Mouse (Mus musculus) heart, postnatal 0 days (tissue): Measurements from ENCODE around the gene Clcnka. TPM values are rescaled to one million over a fixed set of nuclear protein-coding genes. Genes with fewer than 3 reads are reported as not detected.
A peak's percentile ranks its signal among the peaks of the same experiment; 100 is the strongest.

ENCODE experiments used
- ATAC-seq: fragments of 200-750 bp; cut with Nextera tagmentation; 2 replicates; pipeline ENCODE4 v1.8.0; 2017; ENCODE audit warnings: low read depth, moderate number of reproducible peaks, moderate library complexity; ENCODE audit not compliant: insufficient read depth
- DNase-seq: peaks from one replicate; pipeline ENCODE4 v3.0.0-alpha.2; 2016; ENCODE audit warnings: low spot score
- H3K27ac ChIP-seq: fragments of 300-500 bp; sonication (generic); 2 replicates; pipeline ENCODE4 v1.5.1; 2014; ENCODE audit warnings: low read depth, mild to moderate bottlenecking
- H3K27me3 ChIP-seq: fragments of 300-500 bp; sonication (generic); 2 replicates; pipeline ENCODE4 v1.6.1; 2014; ENCODE audit warnings: low read length, mixed read lengths; ENCODE audit not compliant: control insufficient read depth, insufficient read depth
- H3K36me3 ChIP-seq: fragments of 300-500 bp; sonication (generic); replicated peaks from 2 replicates; pipeline ENCODE4 v1.6.1; 2014; ENCODE audit warnings: low read length, mixed read lengths; ENCODE audit not compliant: control insufficient read depth, insufficient read depth
- H3K4me1 ChIP-seq: fragments of 300-500 bp; sonication (generic); 2 replicates; pipeline ENCODE4 v1.6.1; 2014; ENCODE audit warnings: antibody characterized with exemption; ENCODE audit not compliant: control insufficient read depth, insufficient read depth
- H3K4me2 ChIP-seq: fragments of 300-500 bp; sonication (generic); 2 replicates; pipeline ENCODE4 v1.6.1; 2014; ENCODE audit warnings: low read depth, mild to moderate bottlenecking, low read length, moderate library complexity
- H3K4me3 ChIP-seq: fragments of 300-500 bp; sonication (generic); 2 replicates; pipeline ENCODE4 v1.5.1; 2014; ENCODE audit warnings: low read depth, low read length
- H3K9ac ChIP-seq: fragments of 300-500 bp; sonication (generic); replicated peaks from 2 replicates; pipeline ENCODE4 v1.6.1; 2014; ENCODE audit warnings: low read depth, low read length, mixed read lengths
- H3K9me3 ChIP-seq: fragments of 300-500 bp; sonication (generic); replicated peaks from 2 replicates; pipeline ENCODE4 v1.6.1; 2016; ENCODE audit warnings: low read length; ENCODE audit not compliant: control insufficient read depth
- CTCF ChIP-seq: IDR thresholded peaks from 2 replicates; pipeline ENCODE4 v1.5.1; 2016; ENCODE audit warnings: antibody characterized with exemption, control low read depth, low read depth
- EP300 ChIP-seq: IDR thresholded peaks from 2 replicates; pipeline ENCODE4 v1.6.1; 2016; ENCODE audit warnings: antibody characterized with exemption, low read depth
- WGBS: fragments of 180-500 bp; shearing (Covaris S2); extraction: QIAGEN DNeasy Blood & Tissue Kit; methylation state at CpG from one replicate; pipeline ENCODE4 v1.1.7; 2014; 5-methylcytosine and 5-hydroxymethylcytosine counted together
- polyA plus RNA-seq: library from polyadenylated mRNA; unstranded; fragments of >200 nt; fragmentation: Nextera tagmentation; extraction: Ambion mirVana; gene quantifications from 2 replicates; pipeline ENCODE4 v1.2.1, GENCODE M21; 2015
- total RNA-seq: library from RNA; depleted of rRNA; stranded (reverse); fragments of >200 nt; gene quantifications from 2 replicates; pipeline ENCODE4 v1.2.3, GENCODE M21; 2014; ENCODE audit warnings: low replicate concordance

Gene Clcnka
- total and polyA plus RNA-seq, 2 experiments from 2014 or later, result not detected

GRCm38 (mm10) chr4:141359222-141359621, 39.3 kb downstream of the Clcnka start:
- DNase-seq (no peak), ATAC-seq (no peak)
- 78% methylated on average over 6 of the region's 6 CpGs for WGBS
- Histone ChIP-seq H3K9ac (no peak overlapping the region), H3K36me3 (no peaks in the 10 kb centered on the region), H3K9me3 (0 out of 2 replicates have a peak, but pooled peaks cover 5% of the 10 kb centered on the region), H3K4me1 (no peaks in the 10 kb centered on the region), H3K27ac (no peak overlapping the region), H3K4me2 (no peak overlapping the region), H3K27me3 (0 out of 2 replicates have a peak, but pooled peaks cover 6% of the 10 kb centered on the region), H3K4me3 (no peak overlapping the region)
- TF ChIP-seq CTCF (no peak), EP300 (no peak)

- TF ChIP-seq CTCF (no peak), EP300 (no peak)
- no peaks in the 10 kb centered on the region for H3K27me3 ChIP-seq
These were observed 40.7 kb downstream of the Clcnka start for GRCm38 (mm10) chr4:141357811-141358210.

GRCm38 (mm10) chr4:141353868-141354267, 44.7 kb downstream of the Clcnka start:
- H3K4me2 ChIP-seq, result no peak overlapping the region
- TF ChIP-seq CTCF (no peak), EP300 (no peak)
- H3K27ac ChIP-seq, result 0 out of 2 replicates have a peak overlapping the region, but pooled peaks have one; percentile 37
- WGBS, result 49% methylated on average over 8 of the region's 8 CpGs
- H3K4me1 ChIP-seq, result 0 out of 2 replicates have a peak, but pooled peaks cover 5% of the 10 kb centered on the region
- H3K9me3 ChIP-seq, result 0 out of 2 replicates have a peak, but pooled peaks cover 5% of the 10 kb centered on the region
- H3K36me3 ChIP-seq, result no peaks in the 10 kb centered on the region
- DNase-seq, result no peak
- H3K27me3 ChIP-seq, result no peaks in the 10 kb centered on the region
- H3K4me3 ChIP-seq, result no peak overlapping the region
- no peak overlapping the region; the same call in 1 of the 2 replicates for H3K9ac ChIP-seq
- ATAC-seq, result peak; percentile 44

More at GRCm38 (mm10) chr4:141357811-141358210, 40.7 kb downstream of the Clcnka start:
- DNase-seq (no peak), ATAC-seq (no peak)
- Histone ChIP-seq H3K27ac (no peak overlapping the region), H3K9ac (no peak overlapping the region), H3K4me1 (0 out of 2 replicates have a peak, but pooled peaks cover 5% of the 10 kb centered on the region), H3K36me3 (no peaks in the 10 kb centered on the region), H3K4me2 (no peak overlapping the region), H3K9me3 (0 out of 2 replicates have a peak, but pooled peaks cover 5% of the 10 kb centered on the region), H3K4me3 (no peak overlapping the region)

GRCm38 (mm10) chr4:141352986-141353385, 45.5 kb downstream of the Clcnka start:
- 0 out of 2 replicates have a peak, but pooled peaks cover 5% of the 10 kb centered on the region for H3K4me1 ChIP-seq
- no peak for TF ChIP-seq EP300
- no peak for TF ChIP-seq CTCF
- 0 out of 2 replicates have a peak, but pooled peaks cover 5% of the 10 kb centered on the region for H3K9me3 ChIP-seq
- 87% methylated on average over 5 of the region's 5 CpGs for WGBS
- H3K9ac ChIP-seq, result no peak overlapping the region
- H3K27ac ChIP-seq, result no peak overlapping the region
- no peaks in the 10 kb centered on the region for H3K36me3 ChIP-seq
- H3K4me3 ChIP-seq, result no peak overlapping the region
- ATAC-seq (no peak), DNase-seq (no peak)
- H3K27me3 ChIP-seq, result no peaks in the 10 kb centered on the region; the same call in 1 of the 2 replicates
- no peak overlapping the region for H3K4me2 ChIP-seq

GRCm38 (mm10) chr4:141351972-141352371, 46.6 kb downstream of the Clcnka start:
- no peak overlapping the region for H3K9ac ChIP-seq
- 65% methylated on average over 7 of the region's 7 CpGs for WGBS
- ATAC-seq, result no peak
- no peak overlapping the region for H3K27ac ChIP-seq
- no peaks in the 10 kb centered on the region for H3K36me3 ChIP-seq
- H3K27me3 ChIP-seq, result no peaks in the 10 kb centered on the region; the same call in 1 of the 2 replicates
- H3K4me1 ChIP-seq, result peaks cover 5% of the 10 kb centered on the region; the same call in 1 of the 2 replicates
- no peaks in the 10 kb centered on the region for H3K9me3 ChIP-seq
- TF ChIP-seq CTCF, result no peak
- TF ChIP-seq EP300, result no peak
- no peak overlapping the region for H3K4me3 ChIP-seq
- H3K4me2 ChIP-seq, result no peak overlapping the region
- no peak for DNase-seq

- H3K27ac ChIP-seq, result no peak overlapping the region
- DNase-seq (no peak), ATAC-seq (no peak)
- no peaks in the 10 kb centered on the region for H3K9me3 ChIP-seq
- TF ChIP-seq EP300 (no peak), CTCF (no peak)
- peaks cover 5% of the 10 kb centered on the region; the same call in 1 of the 2 replicates for H3K4me1 ChIP-seq
- no peak overlapping the region for H3K4me2 ChIP-seq
- WGBS, result 75% methylated on average over 12 of the region's 12 CpGs
- no peaks in the 10 kb centered on the region; the same call in 1 of the 2 replicates for H3K27me3 ChIP-seq
- no peak overlapping the region for H3K9ac ChIP-seq
- no peak overlapping the region for H3K4me3 ChIP-seq
- H3K36me3 ChIP-seq, result no peaks in the 10 kb centered on the region
These were observed 48.5 kb downstream of the Clcnka start for GRCm38 (mm10) chr4:141350015-141350414.
